Mouse (Mus musculus): Measurements from ENCODE around the gene Mbnl2. TPM values are rescaled to one million over a fixed set of nuclear protein-coding genes. Genes with fewer than 3 reads are reported as not detected.
A peak's percentile ranks its signal among the peaks of the same experiment; 100 is the strongest.

Mbnl2 gene
- polyA plus RNA-seq, 1 experiment from 2014 or later: 17.9 TPM

GRCm38 (mm10) chr14:120300191-120300590, 24.7 kb downstream of the Mbnl2 start:
- H3K4me3 ChIP-seq (ENCODE audit: low read depth, low read length): no peak overlapping the region
- H3K9ac ChIP-seq (replicated peaks; ENCODE audit: low read depth, low read length): no peak overlapping the region
- peaks cover 25% of the 10 kb centered on the region for H3K4me1 ChIP-seq (ENCODE audit: control insufficient read depth, insufficient read depth, low read length)
- no peak overlapping the region for H3K27ac ChIP-seq (ENCODE audit: low read depth, low read length)
- no peak overlapping the region for H3K4me2 ChIP-seq (ENCODE audit: low read depth, low read length)
- H3K9me3 ChIP-seq (ENCODE audit: control insufficient read depth, low read length): no peaks in the 10 kb centered on the region
- WGBS: 81% methylated on average over 4 of the region's 4 CpGs
- H3K27me3 ChIP-seq (ENCODE audit: control insufficient read depth, insufficient read depth, low read length): no peaks in the 10 kb centered on the region
- no peak for ATAC-seq (ENCODE audit: low read depth)
- no peaks in the 10 kb centered on the region for H3K36me3 ChIP-seq (ENCODE audit: control insufficient read depth, insufficient read depth, low read length)

GRCm38 (mm10) chr14:120300814-120301213, 25.3 kb downstream of the Mbnl2 start:
- Histone ChIP-seq H3K4me3 (ENCODE audit: low read depth, low read length) (no peak overlapping the region), H3K36me3 (ENCODE audit: control insufficient read depth, insufficient read depth, low read length) (no peaks in the 10 kb centered on the region), H3K4me1 (ENCODE audit: control insufficient read depth, insufficient read depth, low read length) (peaks cover 25% of the 10 kb centered on the region), H3K27me3 (ENCODE audit: control insufficient read depth, insufficient read depth, low read length) (no peaks in the 10 kb centered on the region), H3K4me2 (ENCODE audit: low read depth, low read length) (no peak overlapping the region), H3K9me3 (ENCODE audit: control insufficient read depth, low read length) (no peaks in the 10 kb centered on the region), H3K9ac (replicated peaks; ENCODE audit: low read depth, low read length) (no peak overlapping the region), H3K27ac (ENCODE audit: low read depth, low read length) (no peak overlapping the region)
- ATAC-seq (ENCODE audit: low read depth): no peak
- WGBS: 88% methylated on average over 4 of the region's 4 CpGs

- Histone ChIP-seq H3K9ac (replicated peaks; ENCODE audit: low read depth, low read length) (no peak overlapping the region), H3K4me2 (ENCODE audit: low read depth, low read length) (no peak overlapping the region), H3K9me3 (ENCODE audit: control insufficient read depth, low read length) (no peaks in the 10 kb centered on the region), H3K36me3 (ENCODE audit: control insufficient read depth, insufficient read depth, low read length) (no peaks in the 10 kb centered on the region), H3K27ac (ENCODE audit: low read depth, low read length) (no peak overlapping the region), H3K4me1 (ENCODE audit: control insufficient read depth, insufficient read depth, low read length) (peaks cover 7% of the 10 kb centered on the region), H3K4me3 (ENCODE audit: low read depth, low read length) (no peak overlapping the region), H3K27me3 (ENCODE audit: control insufficient read depth, insufficient read depth, low read length) (no peaks in the 10 kb centered on the region)
- ATAC-seq (ENCODE audit: low read depth): peak; percentile 34; the same call in 1 of the 2 replicates
- 39% methylated on average over 6 of the region's 6 CpGs for WGBS
Measured at GRCm38 (mm10) chr14:120302913-120303548, 27.6 kb downstream of the Mbnl2 start.

GRCm38 (mm10) chr14:120306229-120306628, 30.8 kb downstream of the Mbnl2 start:
- no peak for ATAC-seq (ENCODE audit: low read depth)
- Histone ChIP-seq H3K4me1 (ENCODE audit: control insufficient read depth, insufficient read depth, low read length) (peaks cover 12% of the 10 kb centered on the region), H3K9ac (replicated peaks; ENCODE audit: low read depth, low read length) (no peak overlapping the region), H3K27ac (ENCODE audit: low read depth, low read length) (no peak overlapping the region), H3K27me3 (ENCODE audit: control insufficient read depth, insufficient read depth, low read length) (no peaks in the 10 kb centered on the region), H3K9me3 (ENCODE audit: control insufficient read depth, low read length) (no peaks in the 10 kb centered on the region), H3K36me3 (ENCODE audit: control insufficient read depth, insufficient read depth, low read length) (no peaks in the 10 kb centered on the region), H3K4me3 (ENCODE audit: low read depth, low read length) (no peak overlapping the region), H3K4me2 (ENCODE audit: low read depth, low read length) (no peak overlapping the region)
- 86% methylated on average over 11 of the region's 11 CpGs for WGBS

- Histone ChIP-seq H3K36me3 (ENCODE audit: control insufficient read depth, insufficient read depth, low read length) (no peaks in the 10 kb centered on the region), H3K27ac (ENCODE audit: low read depth, low read length) (no peak overlapping the region), H3K9me3 (ENCODE audit: control insufficient read depth, low read length) (no peaks in the 10 kb centered on the region), H3K4me3 (ENCODE audit: low read depth, low read length) (no peak overlapping the region), H3K4me2 (ENCODE audit: low read depth, low read length) (no peak overlapping the region), H3K4me1 (ENCODE audit: control insufficient read depth, insufficient read depth, low read length) (peaks cover 12% of the 10 kb centered on the region), H3K27me3 (ENCODE audit: control insufficient read depth, insufficient read depth, low read length) (no peaks in the 10 kb centered on the region), H3K9ac (replicated peaks; ENCODE audit: low read depth, low read length) (no peak overlapping the region)
- no peak for ATAC-seq (ENCODE audit: low read depth)
- WGBS: 73% methylated on average over 3 of the region's 3 CpGs
Measured at GRCm38 (mm10) chr14:120307356-120307755, 31.9 kb downstream of the Mbnl2 start.

GRCm38 (mm10) chr14:120307963-120308362, 32.5 kb downstream of the Mbnl2 start:
- no peaks in the 10 kb centered on the region for H3K9me3 ChIP-seq (ENCODE audit: control insufficient read depth, low read length)
- no peaks in the 10 kb centered on the region for H3K36me3 ChIP-seq (ENCODE audit: control insufficient read depth, insufficient read depth, low read length)
- peaks cover 9% of the 10 kb centered on the region for H3K4me1 ChIP-seq (ENCODE audit: control insufficient read depth, insufficient read depth, low read length)
- H3K9ac ChIP-seq (replicated peaks; ENCODE audit: low read depth, low read length): no peak overlapping the region
- H3K27ac ChIP-seq (ENCODE audit: low read depth, low read length): no peak overlapping the region
- ATAC-seq (ENCODE audit: low read depth): no peak
- no peaks in the 10 kb centered on the region for H3K27me3 ChIP-seq (ENCODE audit: control insufficient read depth, insufficient read depth, low read length)
- 69% methylated on average over 4 of the region's 4 CpGs for WGBS
- no peak overlapping the region for H3K4me2 ChIP-seq (ENCODE audit: low read depth, low read length)
- H3K4me3 ChIP-seq (ENCODE audit: low read depth, low read length): no peak overlapping the region

GRCm38 (mm10) chr14:120309691-120310090, 34.2 kb downstream of the Mbnl2 start:
- 81% methylated on average over 6 of the region's 6 CpGs for WGBS

GRCm38 (mm10) chr14:120311330-120312097, 36.0 kb downstream of the Mbnl2 start:
- Histone ChIP-seq H3K27ac (ENCODE audit: low read depth, low read length) (no peak overlapping the region), H3K27me3 (ENCODE audit: control insufficient read depth, insufficient read depth, low read length) (no peaks in the 10 kb centered on the region), H3K9me3 (ENCODE audit: control insufficient read depth, low read length) (no peaks in the 10 kb centered on the region), H3K4me2 (ENCODE audit: low read depth, low read length) (no peak overlapping the region), H3K4me3 (ENCODE audit: low read depth, low read length) (no peak overlapping the region), H3K36me3 (ENCODE audit: control insufficient read depth, insufficient read depth, low read length) (no peaks in the 10 kb centered on the region), H3K4me1 (ENCODE audit: control insufficient read depth, insufficient read depth, low read length) (0 out of 2 replicates have a peak, but pooled peaks cover 5% of the 10 kb centered on the region), H3K9ac (replicated peaks; ENCODE audit: low read depth, low read length) (no peak overlapping the region)
- 59% methylated on average over 12 of the region's 12 CpGs for WGBS
- ATAC-seq (ENCODE audit: low read depth): no peak

More at GRCm38 (mm10) chr14:120309691-120310090, 34.2 kb downstream of the Mbnl2 start:
- H3K27me3 ChIP-seq (ENCODE audit: control insufficient read depth, insufficient read depth, low read length): no peaks in the 10 kb centered on the region
- no peak overlapping the region for H3K9ac ChIP-seq (replicated peaks; ENCODE audit: low read depth, low read length)
- 0 out of 2 replicates have a peak, but pooled peaks cover 5% of the 10 kb centered on the region for H3K4me1 ChIP-seq (ENCODE audit: control insufficient read depth, insufficient read depth, low read length)
- no peaks in the 10 kb centered on the region for H3K9me3 ChIP-seq (ENCODE audit: control insufficient read depth, low read length)
- H3K4me3 ChIP-seq (ENCODE audit: low read depth, low read length): no peak overlapping the region
- ATAC-seq (ENCODE audit: low read depth): no peak
- no peaks in the 10 kb centered on the region for H3K36me3 ChIP-seq (ENCODE audit: control insufficient read depth, insufficient read depth, low read length)
- H3K4me2 ChIP-seq (ENCODE audit: low read depth, low read length): no peak overlapping the region
- no peak overlapping the region for H3K27ac ChIP-seq (ENCODE audit: low read depth, low read length)

All from neural tube, embryonic 14.5 days (tissue).